Mouse (Mus musculus) liver, embryonic 14.5 days (tissue): ENCODE measurements at regions not wholly inside any gene's neighbourhood (a gene's known extent, or its start where the extent isn't known, plus 50 kb on each side); places are given as distances from the start of the nearest gene placed in this dataset.

Source experiments
- ATAC-seq: fragments of 200-750 bp; cut with Nextera tagmentation; 2 replicates; pipeline ENCODE4 v1.8.0; 2017; ENCODE audit warnings: moderate number of reproducible peaks, mild to moderate bottlenecking, moderate library complexity; ENCODE audit not compliant: insufficient read depth
- DNase-seq, 3 experiments: peaks; one replicate each; pipeline ENCODE4 v3.0.0-alpha.2; 2012 to 2013; ENCODE audit warnings: low read depth in 3 of 3, low spot score in 3 of 3
- H3K27ac ChIP-seq: fragments of 300-500 bp; sonication (generic); 2 replicates; pipeline ENCODE4 v1.5.1; 2014; ENCODE audit warnings: moderate library complexity, mild to moderate bottlenecking, control low read depth, inconsistent platforms
- H3K27me3 ChIP-seq: fragments of 300-500 bp; sonication (generic); 2 replicates; pipeline ENCODE4 v1.6.1; 2014; ENCODE audit warnings: mild to moderate bottlenecking, low read length, moderate library complexity; ENCODE audit not compliant: control insufficient read depth, insufficient read depth
- H3K36me3 ChIP-seq: fragments of 300-500 bp; sonication (generic); replicated peaks from 2 replicates; pipeline ENCODE4 v1.6.1; 2014; ENCODE audit warnings: low read depth; ENCODE audit not compliant: control insufficient read depth, insufficient read depth
- H3K4me1 ChIP-seq, 2 experiments: fragments of 200-500 bp in 1 of 2; fragments of 300-500 bp in 1 of 2; sonication (generic) in 1 of 2; replicated peaks; 2 replicates each; pipeline ENCODE4 v1.6.1; 2012 to 2014; ENCODE audit warnings: antibody characterized with exemption in 1 of 2, inconsistent platforms in 1 of 2, low read length in 1 of 2; ENCODE audit not compliant: control insufficient read depth in 2 of 2, insufficient read depth in 2 of 2
- H3K4me2 ChIP-seq: fragments of 300-500 bp; sonication (generic); 2 replicates; pipeline ENCODE4 v1.6.1; 2014; ENCODE audit warnings: low read depth, mild to moderate bottlenecking, control low read depth, moderate library complexity
- H3K4me3 ChIP-seq, 2 experiments: fragments of 200-500 bp in 1 of 2; fragments of 300-500 bp in 1 of 2; sonication (generic) in 1 of 2; 2 replicates each; pipeline ENCODE4 v1.5.1; 2012 to 2014; ENCODE audit warnings: low read depth in 2 of 2, low read length in 2 of 2, mild to moderate bottlenecking in 2 of 2, control low read depth in 1 of 2, inconsistent platforms in 1 of 2, moderate library complexity in 1 of 2; ENCODE audit not compliant: insufficient read depth in 1 of 2
- H3K9ac ChIP-seq: fragments of 300-500 bp; sonication (generic); replicated peaks from 2 replicates; pipeline ENCODE4 v1.6.1; 2014; ENCODE audit warnings: mild to moderate bottlenecking, control low read depth, moderate library complexity
- H3K9me3 ChIP-seq: fragments of 300-500 bp; sonication (generic); 2 replicates; pipeline ENCODE4 v1.6.1; 2016; ENCODE audit warnings: low read length, mixed read lengths; ENCODE audit not compliant: control insufficient read depth
- CTCF ChIP-seq: IDR thresholded peaks from 2 replicates; pipeline ENCODE4 v1.5.1; 2016; ENCODE audit warnings: antibody characterized with exemption, low read depth, control low read depth
- EP300 ChIP-seq: IDR thresholded peaks from 2 replicates; pipeline ENCODE4 v1.6.1; 2016; ENCODE audit warnings: antibody characterized with exemption, low read depth
- WGBS: fragments of 180-500 bp; shearing (Covaris S2); extraction: QIAGEN DNeasy Blood & Tissue Kit; methylation state at CpG from one replicate; pipeline ENCODE4 v1.1.7; 2014; ENCODE audit not compliant: insufficient replicate concordance; 5-methylcytosine and 5-hydroxymethylcytosine counted together

- H3K9me3 ChIP-seq, result no peaks in the 10 kb centered on the region
- H3K4me1 ChIP-seq, result no peaks in the 10 kb centered on the region
- no peak overlapping the region for H3K27ac ChIP-seq
- ATAC-seq (no peak), DNase-seq (no peak)
- no peak overlapping the region for H3K4me2 ChIP-seq
- H3K4me3 ChIP-seq, result no peak overlapping the region
- H3K27me3 ChIP-seq, result no peaks in the 10 kb centered on the region
- no peak overlapping the region for H3K9ac ChIP-seq
- 72% methylated on average over 5 of the region's 5 CpGs for WGBS
- TF ChIP-seq EP300 (no peak), CTCF (no peak)
- no peaks in the 10 kb centered on the region for H3K36me3 ChIP-seq
These were observed 90.8 kb downstream of the Klf5 start for GRCm38 (mm10) chr14:99389306-99389705.

- Histone ChIP-seq H3K4me1 (no peaks in the 10 kb centered on the region), H3K4me3 (no peak overlapping the region), H3K9ac (no peak overlapping the region), H3K4me2 (no peak overlapping the region), H3K27ac (no peak overlapping the region), H3K36me3 (no peaks in the 10 kb centered on the region), H3K27me3 (no peaks in the 10 kb centered on the region), H3K9me3 (no peaks in the 10 kb centered on the region)
- no peak for DNase-seq
- no peak for ATAC-seq
- 65% methylated on average over 7 of the region's 7 CpGs for WGBS
- no peak for TF ChIP-seq EP300
- no peak for TF ChIP-seq CTCF
These were observed 93.2 kb downstream of the Klf5 start for GRCm38 (mm10) chr14:99391700-99392099.

- 44% methylated on average over 2 of the region's 2 CpGs for WGBS
- Histone ChIP-seq H3K27me3 (no peaks in the 10 kb centered on the region), H3K9me3 (no peaks in the 10 kb centered on the region), H3K9ac (no peak overlapping the region), H3K4me3 (no peak overlapping the region), H3K36me3 (no peaks in the 10 kb centered on the region), H3K4me1 (no peaks in the 10 kb centered on the region), H3K27ac (no peak overlapping the region), H3K4me2 (no peak overlapping the region)
- TF ChIP-seq EP300 (no peak), CTCF (no peak)
- ATAC-seq (no peak), DNase-seq (no peak)
These were observed 94.3 kb downstream of the Klf5 start for GRCm38 (mm10) chr14:99392813-99393212.

GRCm38 (mm10) chr14:99393611-99394010 is 95.1 kb downstream of the Klf5 start:
- Histone ChIP-seq H3K27ac (no peak overlapping the region), H3K9me3 (no peaks in the 10 kb centered on the region), H3K9ac (no peak overlapping the region), H3K36me3 (no peaks in the 10 kb centered on the region), H3K4me1 (no peaks in the 10 kb centered on the region), H3K27me3 (no peaks in the 10 kb centered on the region), H3K4me2 (no peak overlapping the region), H3K4me3 (no peak overlapping the region)
- no peak for DNase-seq
- WGBS, result 59% methylated on average over 8 of the region's 8 CpGs
- TF ChIP-seq EP300 (no peak), CTCF (no peak)
- ATAC-seq, result no peak

- Histone ChIP-seq H3K9ac (no peak overlapping the region), H3K4me2 (no peak overlapping the region), H3K27me3 (no peaks in the 10 kb centered on the region), H3K4me3 (no peak overlapping the region), H3K4me1 (no peaks in the 10 kb centered on the region), H3K36me3 (no peaks in the 10 kb centered on the region), H3K27ac (no peak overlapping the region), H3K9me3 (no peaks in the 10 kb centered on the region)
- ATAC-seq (no peak), DNase-seq (no peak)
- TF ChIP-seq CTCF (no peak), EP300 (no peak)
- 65% methylated on average over 6 of the region's 6 CpGs for WGBS
These were observed 104.8 kb downstream of the Klf5 start for GRCm38 (mm10) chr14:99403155-99403726.
